Mouse (Mus musculus) yolk sac, embryonic 10.5 days (tissue): ENCODE results near the gene Tmem219.

Experiments
- DNase-seq: peaks from one replicate; pipeline ENCODE4 v3.0.0-alpha.2; 2017; ENCODE audit warnings: low spot score

Tmem219 gene

GRCm38 (mm10) chr7:126862147-126862784 lies 60.5 kb downstream of the Tmem219 start, which contains the start of gene Ino80e:
TSS of gene Ino80e (minus strand) at chr7:126862377.
- DNase-seq: peak; percentile 91

GRCm38 (mm10) chr7:126861429-126862130 lies 61.1 kb downstream of the Tmem219 start, which contains the start of gene Hirip3:
TSS of gene Hirip3 (plus strand) at chr7:126861972.
- DNase-seq: peak; percentile 96

- DNase-seq: no peak
Observed at GRCm38 (mm10) chr7:126860987-126861386, 61.7 kb downstream of the Tmem219 start.

- DNase-seq: no peak
Observed at GRCm38 (mm10) chr7:126856741-126857420, 65.8 kb downstream of the Tmem219 start.

- no peak for DNase-seq
Observed at GRCm38 (mm10) chr7:126855641-126856040, 67.1 kb downstream of the Tmem219 start.

GRCm38 (mm10) chr7:126853454-126853853 lies 69.3 kb downstream of the Tmem219 start:
- DNase-seq: no peak

GRCm38 (mm10) chr7:126851192-126851591 lies 71.5 kb downstream of the Tmem219 start:
- no peak for DNase-seq

- DNase-seq: no peak
Observed at GRCm38 (mm10) chr7:126850161-126850560, 72.6 kb downstream of the Tmem219 start.

GRCm38 (mm10) chr7:126848794-126849193 lies 73.9 kb downstream of the Tmem219 start:
- DNase-seq: no peak

GRCm38 (mm10) chr7:126847421-126848398 lies 75.0 kb downstream of the Tmem219 start:
- peak; percentile 30 for DNase-seq

- DNase-seq: no peak
Observed at GRCm38 (mm10) chr7:126847116-126847420, 75.6 kb downstream of the Tmem219 start, which contains the start of gene Doc2a. TSS of gene Doc2a (plus strand) at chr7:126847416.

GRCm38 (mm10) chr7:126845516-126845915 lies 77.2 kb downstream of the Tmem219 start:
- no peak for DNase-seq

- DNase-seq: no peak
Observed at GRCm38 (mm10) chr7:126843276-126843675, 79.4 kb downstream of the Tmem219 start.
